Mouse (Mus musculus): ENCODE results near the gene Leo1.
A peak's percentile ranks its signal among the peaks of the same experiment; 100 is the strongest.

DNA sequence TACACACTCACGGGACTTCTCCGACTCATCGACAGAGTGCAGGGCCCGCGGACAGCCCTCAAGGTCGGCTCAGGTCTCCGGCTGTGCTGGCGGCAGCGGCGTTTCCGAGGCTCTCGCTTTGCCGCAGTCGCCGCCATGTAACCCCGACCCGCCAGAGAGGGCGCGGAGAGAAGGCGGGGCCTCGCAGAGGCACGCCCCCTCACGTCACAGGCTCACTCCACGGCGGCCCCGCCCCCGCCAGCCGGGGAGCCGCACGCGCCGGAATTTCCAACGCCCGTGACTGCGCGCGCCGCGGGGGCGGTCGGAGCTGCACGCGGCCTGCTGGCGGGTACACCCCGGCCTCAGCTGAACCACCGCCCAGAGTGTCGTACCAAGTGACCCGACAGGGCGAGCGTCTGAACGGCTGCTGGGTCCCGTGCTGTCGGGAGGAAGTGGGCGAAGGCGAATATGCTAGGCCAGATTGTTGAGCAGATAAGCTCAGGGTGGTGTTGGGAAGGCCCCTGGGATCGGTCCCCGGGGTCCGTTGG lies 31.4 kb upstream of the Leo1 start, which contains the start of gene Mapk6:
- TF ChIP-seq CTCF (IDR thresholded peaks at IDR 0.05) (peak; percentile 48), EP300 (IDR thresholded peaks at IDR 0.05; ENCODE audit: insufficient read depth, low read depth, low read length) (peak; percentile 70; the same call in 1 of the 2 replicates), POLR2A (IDR thresholded peaks at IDR 0.05; ENCODE audit: insufficient read depth, low read depth, low read length) (peak; percentile 71)

Measured in heart, adult 2 months (tissue).